Mouse (Mus musculus): Measurements from ENCODE around the gene Tmem38a.

- TF ChIP-seq MAFK (IDR thresholded peaks at IDR 0.05; ENCODE audit: insufficient read depth, low read depth, low read length): no peak
- TF ChIP-seq ZNF384 (IDR thresholded peaks at IDR 0.05; ENCODE audit: low read depth, low read length): no peak
These were observed 11.4 kb downstream of the Tmem38a start for GRCm38 (mm10) chr8:72583056-72583771.

Data from ES-E14 (cell line).